Mouse (Mus musculus) thymus, adult 2 months (tissue): ENCODE results near the gene Ppp4r3a.

Experiments
- CTCF ChIP-seq: fragments of 200-500 bp; IDR thresholded peaks from 2 replicates; pipeline ENCODE4 v1.5.1; 2012; ENCODE audit warnings: mild to moderate bottlenecking, control low read depth, low read length, moderate library complexity, borderline replicate concordance; ENCODE audit not compliant: control insufficient read depth, poor library complexity, insufficient read depth; ENCODE audit errors: extremely low read depth
- POLR2A ChIP-seq: fragments of 200-500 bp; IDR thresholded peaks from 2 replicates; pipeline ENCODE4 v1.6.1; 2012; ENCODE audit warnings: mild to moderate bottlenecking, low read length, control low read depth, moderate library complexity; ENCODE audit not compliant: control insufficient read depth, poor library complexity, insufficient read depth; ENCODE audit errors: extremely low read depth

GRCm38 (mm10) chr12:101007427-101007826 is 76.1 kb downstream of the Ppp4r3a start:
- TF ChIP-seq CTCF: no peak
- no peak for TF ChIP-seq POLR2A
